In genomic region chr14:47648218-47648617, GRCm38 (mm10) we compare ENCODE assay signal across 8 mouse cellular contexts. TPM values are rescaled to one million over a fixed set of nuclear protein-coding genes. Genes with fewer than 3 reads are reported as not detected.
A peak's percentile ranks its signal among the peaks of the same experiment; 100 is the strongest.
DNase-seq lines count a peak whose midpoint lies in the region; ATAC-seq and TF ChIP-seq lines count a peak whose summit lies in the region.

TSS of gene Ktn1 (plus strand) at chr14:47648448.

- H3K4me2 ChIP-seq in embryonic facial prominence, embryonic 14.5 days (ENCODE audit: low read depth, low read length): peak within 1 kb of the TSS; percentile 71
- peak within 1 kb of the TSS; percentile 70 for H3K4me2 ChIP-seq in heart, embryonic 15.5 days

- no peak for TF ChIP-seq CTCF in G1E (IDR thresholded peaks at IDR 0.05; ENCODE audit: low read depth, low read length)

- peak within 1 kb of the TSS; percentile 97 for H3K9ac ChIP-seq in embryonic facial prominence, embryonic 14.5 days (ENCODE audit: low read depth, low read length)
- H3K9ac ChIP-seq in heart, embryonic 15.5 days: peak within 1 kb of the TSS; percentile 97

- H3K27me3 ChIP-seq in G1E (ENCODE audit: insufficient read depth, low read length): no peaks in the 10 kb centered on the region
- H3K27me3 ChIP-seq in embryonic facial prominence, embryonic 14.5 days (replicated peaks; ENCODE audit: control insufficient read depth, insufficient read depth, low read length): no peaks in the 10 kb centered on the region
- no peaks in the 10 kb centered on the region for H3K27me3 ChIP-seq in heart, embryonic 15.5 days

- H3K4me3 ChIP-seq in G1E (ENCODE audit: low read depth, low read length): peak within 1 kb of the TSS; percentile 91
- H3K4me3 ChIP-seq in embryonic facial prominence, embryonic 14.5 days (ENCODE audit: low read depth, low read length): peak within 1 kb of the TSS; percentile 100
- peak within 1 kb of the TSS; percentile 96 for H3K4me3 ChIP-seq in heart, embryonic 15.5 days

- H3K36me3 ChIP-seq in G1E (replicated peaks): peaks cover 7% of the 10 kb centered on the region
- H3K36me3 ChIP-seq in embryonic facial prominence, embryonic 14.5 days (ENCODE audit: control insufficient read depth, insufficient read depth, low read length): no peaks in the 10 kb centered on the region
- no peaks in the 10 kb centered on the region for H3K36me3 ChIP-seq in heart, embryonic 15.5 days

- 43% methylated on average over 5 of the region's 5 CpGs for WGBS in embryonic facial prominence, embryonic 14.5 days
- 42% methylated on average over 5 of the region's 5 CpGs for WGBS in heart, embryonic 15.5 days

- ATAC-seq in G1E (ENCODE audit: extremely low read depth, insufficient number of reproducible peaks, low FRiP score, poor library complexity, severe bottlenecking): no peak
- no peak for ATAC-seq in embryonic facial prominence, embryonic 14.5 days (ENCODE audit: low read depth)
- no peak for ATAC-seq in heart, embryonic 15.5 days (replicated peaks; ENCODE audit: insufficient number of reproducible peaks, insufficient read depth, low FRiP score, low read depth)

- intact Hi-C loops in left cerebral cortex, postnatal 36 days (cut with DNase I): loop anchor here (10.0 kb wide), 1 partner anchor 53 kb away; no protein-coding TSS in a partner anchor

- DNase-seq in heart, adult 11 months: peak; percentile 71
- no peak for DNase-seq in heart, adult 9 months (ENCODE audit: low spot score in 2 of 2)
- no peak for DNase-seq in G1E (ENCODE audit: low spot score)
- DNase-seq in embryonic facial prominence, embryonic 14.5 days (ENCODE audit: low spot score): no peak
- DNase-seq in left cerebral cortex, postnatal 36 days (ENCODE audit: low spot score in 2 of 2): no peak
- peak; percentile 30 for DNase-seq in naive thymus-derived CD4-positive, alpha-beta T cell, adult 2 months (ENCODE audit: low read depth)
- DNase-seq in right cerebral cortex, adult 18-20 months: no peak

- no peaks in the 10 kb centered on the region for H3K9me3 ChIP-seq in G1E (replicated peaks)
- H3K9me3 ChIP-seq in embryonic facial prominence, embryonic 14.5 days (ENCODE audit: control insufficient read depth, low read length): no peaks in the 10 kb centered on the region
- H3K9me3 ChIP-seq in heart, embryonic 15.5 days (replicated peaks): no peaks in the 10 kb centered on the region

- H3K27ac ChIP-seq in embryonic facial prominence, embryonic 14.5 days (replicated peaks; ENCODE audit: low read depth, low read length): peak within 1 kb of the TSS; percentile 93
- peak within 1 kb of the TSS; percentile 99 for H3K27ac ChIP-seq in heart, embryonic 15.5 days

- H3K4me1 ChIP-seq in G1E (ENCODE audit: insufficient read depth, low read depth, low read length): peaks cover 48% of the 10 kb centered on the region
- H3K4me1 ChIP-seq in embryonic facial prominence, embryonic 14.5 days (ENCODE audit: control insufficient read depth, insufficient read depth, low read length): peaks cover 17% of the 10 kb centered on the region
- H3K4me1 ChIP-seq in heart, embryonic 15.5 days (replicated peaks): peaks cover 26% of the 10 kb centered on the region

RNA-seq across cellular contexts. Expression of gene Ktn1, which starts in this region (rescaled TPM):
- total RNA-seq in G1E (2014; fragmentation: Nextera tagmentation) (471 and 478 TPM in 2 replicates), G1E (2017) (153 and 206 TPM in 2 replicates)
- polyA plus RNA-seq in G1E (2012): 10.4 and 18.6 TPM in 2 replicates
- polyA plus RNA-seq in embryonic facial prominence, embryonic 14.5 days (2014; fragmentation: Nextera tagmentation; extraction: Ambion mirVana): 60.6 and 62.9 TPM in 2 replicates
- polyA plus RNA-seq in heart, embryonic 15.5 days (2015; fragmentation: Nextera tagmentation; extraction: Ambion mirVana): 55.8 and 82.7 TPM in 2 replicates
- 10 to 100 TPM; 75.8 to 98.4 TPM for total RNA-seq in left cerebral cortex, postnatal 36 days (2021)

Comparison
In these comparisons a context has a peak if more than half of its experiments do, and no peak if none do; other contexts are left out.
1. DNase-seq: peak in heart, adult 11 months (single experiment) and naive thymus-derived CD4-positive, alpha-beta T cell, adult 2 months (single experiment); none in heart, adult 9 months (0 of 2), G1E (single experiment), embryonic facial prominence, embryonic 14.5 days (single experiment), left cerebral cortex, postnatal 36 days (0 of 2) and right cerebral cortex, adult 18-20 months (single experiment).
2. Peak in every context shown above with its lines, with median percentiles within 50 percentile points of each other: H3K4me3 ChIP-seq.